Mouse (Mus musculus): Measurements from ENCODE around the gene Pde4d.

DNA sequence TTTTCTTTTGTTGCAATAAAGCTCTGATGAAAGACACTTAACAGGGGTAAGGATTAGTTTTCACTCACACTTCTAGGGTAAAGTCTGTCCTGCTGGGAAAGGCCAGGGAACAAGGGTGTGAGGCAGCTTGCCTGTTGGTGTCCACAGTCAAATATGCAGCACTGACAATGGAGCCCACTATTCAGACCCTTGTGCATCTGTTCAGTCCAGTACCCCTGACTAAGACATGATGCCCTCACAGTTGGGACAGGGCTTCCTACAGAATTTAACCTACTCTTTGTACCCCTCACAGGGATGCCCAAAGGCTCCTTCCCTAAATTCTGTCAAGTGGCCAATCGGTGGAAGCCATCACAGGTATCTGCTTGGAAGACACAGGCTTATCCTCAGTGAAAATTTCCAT lies 1068.4 kb downstream of the Pde4d start:
- TF ChIP-seq CTCF (IDR thresholded peaks at IDR 0.05; ENCODE audit: borderline replicate concordance, insufficient read depth, low read depth, low read length) (no peak), POLR2A (IDR thresholded peaks at IDR 0.05; ENCODE audit: borderline replicate concordance, insufficient read depth, low read length) (no peak)
